Mouse (Mus musculus) testis, adult 2 months (tissue): ENCODE data around the gene Il2rb.

Experiments
- CTCF ChIP-seq: fragments of 200-500 bp; IDR thresholded peaks from 2 replicates; pipeline ENCODE4 v1.5.1; 2012; ENCODE audit warnings: low read depth, mild to moderate bottlenecking, inconsistent platforms, low read length, moderate library complexity; ENCODE audit not compliant: control insufficient read depth, insufficient read depth, insufficient replicate concordance
- POLR2A ChIP-seq: fragments of 200-500 bp; IDR thresholded peaks from 2 replicates; pipeline ENCODE4 v1.6.1; 2012; ENCODE audit warnings: low read depth, mild to moderate bottlenecking, inconsistent platforms, low read length, moderate library complexity; ENCODE audit not compliant: control insufficient read depth

DNA sequence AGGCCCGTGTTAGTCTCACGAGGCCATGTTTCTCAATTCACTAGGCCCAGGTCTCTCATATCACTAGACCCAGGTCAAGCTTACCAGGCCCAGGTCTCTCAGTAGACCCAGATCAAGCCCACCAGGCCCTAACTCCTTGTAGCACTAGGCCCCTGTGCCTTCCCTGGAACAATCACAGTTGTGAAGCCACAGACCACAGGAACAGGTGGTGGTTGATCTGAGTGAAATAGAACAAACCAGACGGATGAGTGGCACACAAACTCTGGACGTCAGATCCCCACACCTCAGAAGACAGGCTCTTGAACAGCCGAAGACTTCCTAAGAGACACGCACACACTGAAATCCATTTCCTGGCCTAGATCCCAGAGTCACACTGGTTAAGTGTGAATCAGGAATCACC lies 15.7 kb upstream of the Il2rb start:
- TF ChIP-seq POLR2A (no peak), CTCF (no peak)
